Mouse (Mus musculus) ES-Bruce4 (cell line): ENCODE results near the gene Nr2c2. TPM values are rescaled to one million over a fixed set of nuclear protein-coding genes. Genes with fewer than 3 reads are reported as not detected.
"Not testable (repeated sequence)": the region's sequence is repeated elsewhere in the genome, so short reads cannot be mapped to it uniquely, and the experiment has no call there.

Experiments
- H3K27ac ChIP-seq: 2 replicates; pipeline ENCODE4 v1.5.1; 2012; ENCODE audit warnings: low read length, inconsistent platforms; ENCODE audit not compliant: insufficient read depth
- H3K27me3 ChIP-seq: 2 replicates; pipeline ENCODE4 v1.6.1; 2012; ENCODE audit warnings: mild to moderate bottlenecking, low read length, inconsistent platforms; ENCODE audit not compliant: control insufficient read depth, poor library complexity, insufficient read depth, severe bottlenecking
- H3K36me3 ChIP-seq: 2 replicates; pipeline ENCODE4 v1.6.1; 2012; ENCODE audit warnings: inconsistent platforms, mild to moderate bottlenecking, low read length, moderate library complexity; ENCODE audit not compliant: control insufficient read depth, poor library complexity, insufficient read depth, severe bottlenecking
- H3K4me1 ChIP-seq: one replicate; pipeline ENCODE4 v1.8.1; 2011; ENCODE audit warnings: low read length; ENCODE audit not compliant: control insufficient read depth, insufficient read depth
- H3K4me3 ChIP-seq: 2 replicates; pipeline ENCODE4 v1.5.1; 2011; ENCODE audit warnings: low read depth, mild to moderate bottlenecking, low read length
- H3K9ac ChIP-seq: 2 replicates; pipeline ENCODE4 v1.6.1; 2012; ENCODE audit warnings: low read depth, mild to moderate bottlenecking, inconsistent platforms; ENCODE audit not compliant: poor library complexity, severe bottlenecking
- H3K9me3 ChIP-seq: replicated peaks from 2 replicates; pipeline ENCODE4 v1.6.1; 2012; ENCODE audit warnings: mild to moderate bottlenecking, low read length, inconsistent platforms; ENCODE audit not compliant: control insufficient read depth, poor library complexity, insufficient read depth, severe bottlenecking
- CTCF ChIP-seq: IDR thresholded peaks from one replicate; pipeline ENCODE4 v1.8.1; 2011; ENCODE audit warnings: low read depth, low read length
- EP300 ChIP-seq: IDR thresholded peaks from 2 replicates; pipeline ENCODE4 v1.6.1; 2011; ENCODE audit warnings: low read depth, low read length; ENCODE audit not compliant: insufficient read depth
- POLR2A ChIP-seq: IDR thresholded peaks from one replicate; pipeline ENCODE4 v1.8.1; 2011; ENCODE audit warnings: low read length; ENCODE audit not compliant: insufficient read depth
- polyA plus RNA-seq: library from polyadenylated mRNA; stranded (reverse); fragments of >200 nt; gene quantifications from 2 replicates; pipeline ENCODE4 v1.2.4, GENCODE M21; 2011; ENCODE audit warnings: low read depth; ENCODE audit not compliant: missing spikeins, insufficient read depth, insufficient read length

Nr2c2 gene
- polyA plus RNA-seq, 1 experiment = 31.7 TPM

DNA sequence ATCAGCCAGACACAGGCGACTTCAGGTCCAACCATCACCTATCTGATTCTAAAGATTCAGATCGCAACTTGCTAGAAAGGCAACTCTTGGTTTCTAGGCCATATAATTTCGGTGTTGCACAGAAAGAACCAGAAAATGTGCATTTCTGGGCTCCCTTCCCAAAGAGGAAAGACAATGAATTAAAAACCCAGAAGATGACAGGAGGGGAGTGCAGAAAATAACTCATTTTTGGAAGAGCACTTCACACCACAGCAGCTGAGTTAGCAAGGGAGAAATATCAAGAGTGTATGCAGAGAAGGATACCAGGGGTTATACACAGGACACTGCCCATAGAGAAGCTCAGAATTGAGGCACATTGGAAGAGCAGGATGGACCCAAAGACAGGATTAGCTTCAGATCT, 6.3 kb upstream of the Nr2c2 start:
- Histone ChIP-seq H3K9ac (no peak overlapping the region), H3K27me3 (no peaks in the 10 kb centered on the region), H3K4me1 (no peaks in the 10 kb centered on the region), H3K36me3 (no peaks in the 10 kb centered on the region), H3K9me3 (no peaks in the 10 kb centered on the region), H3K4me3 (no peak overlapping the region), H3K27ac (no peak overlapping the region)
- no peak for TF ChIP-seq EP300
- TF ChIP-seq CTCF = no peak
- no peak for TF ChIP-seq POLR2A

DNA sequence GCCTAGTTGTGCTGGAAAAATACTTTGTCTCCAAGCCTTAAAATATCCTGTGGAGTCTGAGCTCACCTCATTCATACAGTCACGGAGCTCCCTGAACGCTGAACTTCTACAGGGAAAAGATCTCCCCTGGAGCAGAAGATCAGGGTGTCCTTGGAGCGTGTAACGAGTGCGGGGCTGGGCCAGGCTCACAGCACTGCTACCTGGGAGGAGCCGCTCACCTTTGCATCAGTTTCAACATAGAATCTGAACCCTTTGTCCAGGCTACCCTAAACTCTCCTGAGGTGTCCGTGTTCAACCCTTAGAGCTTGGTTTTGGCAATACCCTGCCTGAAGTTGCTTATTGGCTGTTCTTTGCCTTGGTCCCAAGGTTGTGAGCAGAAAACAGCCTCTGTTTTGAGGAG, 2.0 kb upstream of the Nr2c2 start:
- H3K4me1 ChIP-seq, H3K27ac ChIP-seq, H3K9me3 ChIP-seq, H3K4me3 ChIP-seq, H3K9ac ChIP-seq, H3K36me3 ChIP-seq, H3K27me3 ChIP-seq: not testable (repeated sequence)

DNA sequence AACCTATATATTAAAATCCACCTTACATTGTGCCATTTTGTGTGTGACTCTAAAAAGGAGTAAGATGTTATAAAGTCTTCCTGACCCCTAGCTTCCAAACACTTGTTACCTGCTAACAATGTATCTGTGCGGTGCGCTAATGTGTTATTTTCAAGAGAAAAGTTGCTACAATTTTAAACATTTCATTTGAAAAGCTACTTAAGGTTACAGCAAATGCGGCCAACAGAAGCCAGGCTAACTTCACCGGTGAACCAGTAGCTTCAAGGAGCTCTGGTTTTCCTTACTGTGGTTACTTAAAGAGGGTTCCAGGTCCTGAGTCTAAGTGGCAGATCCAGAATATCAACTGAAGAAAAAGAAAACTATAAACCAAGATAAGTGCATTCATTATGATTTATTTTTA, 1.2 kb upstream of the Nr2c2 start:
- no peak for TF ChIP-seq EP300
- TF ChIP-seq POLR2A = no peak
- no peak for TF ChIP-seq CTCF
- H3K27ac ChIP-seq = no peak overlapping the region
- no peaks in the 10 kb centered on the region for H3K4me1 ChIP-seq
- no peaks in the 10 kb centered on the region for H3K27me3 ChIP-seq
- no peak overlapping the region for H3K4me3 ChIP-seq
- H3K9ac ChIP-seq = peak overlapping the region; percentile 98
- no peaks in the 10 kb centered on the region; the same call in 1 of the 2 replicates for H3K36me3 ChIP-seq
- H3K9me3 ChIP-seq = no peaks in the 10 kb centered on the region

DNA sequence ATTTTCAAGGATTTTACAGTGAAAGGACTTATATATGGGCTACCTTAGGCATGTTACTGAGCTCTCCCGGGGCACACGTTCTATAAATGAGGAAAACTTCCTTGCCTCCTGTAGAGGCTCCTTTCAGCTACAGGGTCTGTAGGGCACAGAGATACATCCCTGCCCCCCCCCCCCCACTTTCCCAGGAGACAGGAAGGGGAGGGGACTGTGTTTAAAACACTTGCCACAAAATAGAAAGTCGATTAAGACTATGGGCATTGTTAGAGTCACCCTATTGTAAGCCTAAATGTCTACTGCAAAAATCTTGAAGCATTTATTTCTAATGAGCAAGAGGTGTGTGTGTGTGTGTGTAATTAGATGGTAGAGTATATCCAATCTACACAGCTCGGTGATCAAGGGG, 693 bp upstream of the Nr2c2 start:
- H3K4me3 ChIP-seq = peak overlapping the region; percentile 82
- no peaks in the 10 kb centered on the region for H3K9me3 ChIP-seq
- H3K27ac ChIP-seq = peak overlapping the region; percentile 95
- H3K4me1 ChIP-seq = no peaks in the 10 kb centered on the region
- no peaks in the 10 kb centered on the region; the same call in 1 of the 2 replicates for H3K36me3 ChIP-seq
- no peaks in the 10 kb centered on the region for H3K27me3 ChIP-seq
- H3K9ac ChIP-seq = peak overlapping the region; percentile 98
- TF ChIP-seq CTCF = no peak

DNA sequence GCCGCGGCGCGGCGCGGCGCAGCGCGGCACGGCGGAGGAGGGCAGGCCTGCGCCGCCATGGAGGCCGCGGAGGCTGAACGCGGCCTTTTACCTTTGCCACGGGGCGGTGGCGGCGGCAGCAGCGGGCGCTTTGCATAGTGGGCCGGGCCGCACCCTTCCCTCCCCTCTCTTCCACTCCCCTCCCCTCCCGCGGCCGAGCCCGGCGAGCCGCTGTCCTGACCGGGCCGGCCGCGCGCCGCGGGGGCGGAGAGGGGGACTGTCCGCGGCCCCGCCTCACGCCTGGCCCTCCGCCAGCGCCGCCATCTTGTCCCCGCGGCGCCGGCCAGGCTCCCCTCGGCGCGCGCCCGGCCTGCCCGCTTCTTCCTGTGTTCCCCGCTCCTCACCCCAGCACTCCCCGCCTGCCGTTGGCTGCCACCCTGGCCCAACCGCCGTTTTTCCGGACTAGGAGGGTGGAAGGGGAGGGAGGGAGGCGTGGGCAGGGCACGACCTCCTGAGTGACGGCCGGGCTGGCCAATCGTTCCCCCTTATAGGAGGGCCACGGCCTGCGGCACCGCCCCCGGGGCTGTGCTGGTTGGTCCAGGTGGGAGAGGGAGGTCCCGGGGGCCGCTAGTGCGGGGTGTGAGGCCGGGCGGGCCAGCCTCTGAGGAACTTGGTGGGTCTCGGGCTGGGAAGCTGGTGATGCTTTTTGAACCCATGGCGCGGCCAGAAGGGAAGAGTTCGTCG, 738 bp downstream of the Nr2c2 start:
- TF ChIP-seq CTCF (no peak), POLR2A (peak; percentile 18)
- H3K9ac ChIP-seq = peak overlapping the region; percentile 98

DNA sequence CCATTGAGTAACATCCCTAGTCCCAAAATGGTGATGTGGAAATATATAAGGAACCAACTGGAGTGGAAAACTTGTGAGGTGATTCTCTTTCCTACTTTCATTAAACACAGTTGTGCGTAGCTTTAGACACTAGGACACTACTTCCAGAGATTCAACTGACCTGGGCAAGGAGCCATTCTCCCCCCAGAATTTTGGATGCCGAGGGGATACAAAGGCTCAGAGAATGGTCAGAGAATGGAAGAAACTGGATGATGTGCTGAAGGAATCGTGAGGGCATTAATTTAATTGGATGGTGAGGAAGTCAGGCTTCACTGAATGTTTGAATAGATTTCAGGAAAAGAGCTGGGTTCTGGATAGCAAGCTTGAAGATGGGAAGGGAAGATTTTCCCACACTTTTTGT, 1.5 kb downstream of the Nr2c2 start:
- peak overlapping the region; percentile 98 for H3K9ac ChIP-seq
- H3K27ac ChIP-seq = peak overlapping the region; percentile 27; the same call in 1 of the 2 replicates
- no peaks in the 10 kb centered on the region for H3K4me1 ChIP-seq
- H3K36me3 ChIP-seq = no peaks in the 10 kb centered on the region; the same call in 1 of the 2 replicates
- no peak for TF ChIP-seq POLR2A
- TF ChIP-seq CTCF = no peak
- TF ChIP-seq EP300 = no peak
- no peaks in the 10 kb centered on the region for H3K9me3 ChIP-seq
- no peaks in the 10 kb centered on the region for H3K27me3 ChIP-seq
- peak overlapping the region; percentile 76 for H3K4me3 ChIP-seq

More for the DNA sequence above, 738 bp downstream of the Nr2c2 start:
- H3K9me3 ChIP-seq = no peaks in the 10 kb centered on the region
- no peaks in the 10 kb centered on the region for H3K4me1 ChIP-seq
- no peaks in the 10 kb centered on the region for H3K27me3 ChIP-seq
- peak overlapping the region; percentile 79 for H3K27ac ChIP-seq
- no peaks in the 10 kb centered on the region; the same call in 1 of the 2 replicates for H3K36me3 ChIP-seq
- peak overlapping the region; percentile 82 for H3K4me3 ChIP-seq
